Mouse (Mus musculus) liver, adult 2 months (tissue): Measurements from ENCODE around the gene Cnpy3.

Experiments
- CTCF ChIP-seq: fragments of 200-500 bp; IDR thresholded peaks from 2 replicates; pipeline ENCODE4 v1.5.1; 2011; ENCODE audit warnings: low read depth, low read length, control low read depth
- POLR2A ChIP-seq: fragments of 200-500 bp; IDR thresholded peaks from 2 replicates; pipeline ENCODE4 v1.6.1; 2011; ENCODE audit warnings: low read length, control low read depth; ENCODE audit not compliant: insufficient read depth; ENCODE audit errors: extremely low read depth

DNA sequence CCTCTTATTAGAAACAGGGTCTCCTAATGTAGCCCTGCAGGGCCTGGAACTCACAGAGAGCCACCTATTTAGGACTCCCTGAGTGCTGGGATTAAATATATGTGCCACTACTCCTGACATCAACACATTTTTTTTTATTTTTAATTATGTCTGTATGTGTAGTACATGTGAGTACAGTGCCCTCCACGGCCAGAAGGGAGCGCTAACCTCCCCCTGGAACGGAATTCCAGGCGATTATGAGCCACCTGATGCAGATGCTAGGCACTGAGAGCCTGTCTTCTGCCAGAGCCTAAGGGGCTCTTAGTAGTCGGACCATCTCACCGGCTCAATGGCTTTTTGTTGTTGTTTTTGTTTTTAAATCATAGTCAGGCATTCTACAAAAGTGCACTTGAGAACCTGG is 24.0 kb downstream of the Cnpy3 start:
- TF ChIP-seq POLR2A (peak; percentile 6; the same call in 1 of the 2 replicates), CTCF (peak; percentile 76)
